Mouse (Mus musculus) CH12.LX (cell line): Measurements from ENCODE around the gene 2310030G06Rik.

ENCODE experiments used
- CTCF ChIP-seq, 2 experiments: IDR thresholded peaks in 1 of 2; conservative IDR thresholded peaks in 1 of 2; 2 replicates each; pipeline ENCODE4 v1.5.1; 2011 to 2012; ENCODE audit warnings: low read depth in 2 of 2, low read length in 2 of 2, improper control_type of control experiment in 1 of 2, inconsistent platforms in 1 of 2, mild to moderate bottlenecking in 1 of 2, moderate library complexity in 1 of 2
- ELF1 ChIP-seq: IDR thresholded peaks from 2 replicates; pipeline ENCODE4 v1.6.1; 2014; ENCODE audit warnings: low read depth, mild to moderate bottlenecking, inconsistent platforms, low read length, improper control_type of control experiment
- MAX ChIP-seq: IDR thresholded peaks from 2 replicates; pipeline ENCODE4 v1.6.1; 2011; ENCODE audit warnings: low read length, improper control_type of control experiment
- MEF2A ChIP-seq: IDR thresholded peaks from 2 replicates; pipeline ENCODE4 v1.6.1; 2014; ENCODE audit warnings: low read depth, mild to moderate bottlenecking, inconsistent platforms, low read length, improper control_type of control experiment, borderline replicate concordance
- RAD21 ChIP-seq: IDR thresholded peaks from 2 replicates; pipeline ENCODE4 v1.6.1; 2011; ENCODE audit warnings: low read depth, mild to moderate bottlenecking, low read length, improper control_type of control experiment, moderate library complexity
- USF1 ChIP-seq: IDR thresholded peaks from 2 replicates; pipeline ENCODE4 v1.6.1; 2014; ENCODE audit warnings: low read depth, mild to moderate bottlenecking, inconsistent platforms, low read length, improper control_type of control experiment
- USF2 ChIP-seq: conservative IDR thresholded peaks from 2 replicates; pipeline ENCODE4 v1.6.1; 2011; ENCODE audit warnings: low read depth, low read length, improper control_type of control experiment

DNA sequence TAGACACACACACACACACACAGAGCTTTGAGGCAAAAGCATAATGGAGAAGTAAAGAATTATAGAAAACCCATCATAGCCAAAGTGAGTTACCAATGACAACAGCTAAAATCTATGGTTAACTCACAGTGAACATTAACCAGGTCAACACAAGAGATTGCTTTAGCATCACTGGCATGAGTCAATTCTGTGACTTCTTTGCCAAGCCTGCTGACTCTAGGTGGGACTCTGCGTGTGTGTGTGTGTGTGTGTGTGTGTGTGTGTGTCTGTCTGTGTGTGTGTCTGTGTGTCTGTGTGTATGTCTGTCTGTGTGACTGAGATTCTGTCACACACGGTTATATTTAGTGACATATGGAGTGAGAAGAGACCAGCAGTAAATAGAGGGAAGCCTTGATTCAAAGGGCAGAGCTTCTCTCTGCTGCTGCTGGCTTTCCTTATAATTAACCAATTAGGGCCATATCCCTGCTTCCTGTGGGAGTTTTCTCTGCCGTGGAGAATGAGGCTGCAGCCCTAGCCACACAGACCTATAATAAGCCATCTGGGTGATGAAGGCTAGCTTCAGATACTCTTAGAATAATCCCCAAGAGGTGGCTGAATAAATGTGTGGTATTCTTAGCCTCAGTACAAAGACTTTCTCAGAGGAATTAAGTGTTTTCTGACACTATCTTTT lies 21.5 kb downstream of the 2310030G06Rik start:
- no peak for TF ChIP-seq CTCF (conservative IDR thresholded peaks at IDR 0.05 in 1 of 2, IDR thresholded peaks at IDR 0.05 in 1 of 2; ENCODE audit: low read depth in 2 of 2, low read length in 2 of 2)
- TF ChIP-seq RAD21, result no peak
- no peak for TF ChIP-seq USF1
- no peak for TF ChIP-seq MAX
- no peak for TF ChIP-seq ELF1
- no peak for TF ChIP-seq USF2
- no peak for TF ChIP-seq MEF2A
